Mouse (Mus musculus): ENCODE data around the gene Galnt2.

- TF ChIP-seq CTCF (IDR thresholded peaks at IDR 0.05; ENCODE audit: low read depth) (no peak), EP300 (IDR thresholded peaks at IDR 0.05; ENCODE audit: low read depth) (no peak)
Measured at GRCm38 (mm10) chr8:124317821-124318220, 86.6 kb downstream of the Galnt2 start.

Data from heart, postnatal 0 days (tissue).